In genomic region chr16:44662966-44663600, GRCm38 (mm10) we compare ENCODE assay signal across 24 mouse cellular contexts.
DNase-seq lines count a peak whose midpoint lies in the region; ATAC-seq lines count a peak whose summit lies in the region.
"Had no signal": no experiment of that assay in that cellular context is flagged by ENCODE, and none has a peak within 500 bp of the region (broad histone marks: within the 10 kb centered on the region; RNA-seq: fewer than 3 reads in every experiment).

No protein-coding gene starts in this region.

- no peak for ATAC-seq in midbrain, embryonic 14.5 days (ENCODE audit: low FRiP score, low TSS enrichment)
- no peak for ATAC-seq in embryonic facial prominence, embryonic 15.5 days (ENCODE audit: insufficient number of reproducible peaks, low FRiP score, low TSS enrichment, low read depth)
- no peak for ATAC-seq in monocyte, adult 5-6 weeks (replicated peaks; ENCODE audit: insufficient number of reproducible peaks, low FRiP score, low TSS enrichment, poor library complexity, severe bottlenecking)
- ATAC-seq: activated CD4-positive, CD25-positive, alpha-beta regulatory T cell, adult 4 months; liver, embryonic 12.5 days; midbrain, embryonic 16.5 days had no signal

- peaks cover 47% of the 10 kb centered on the region for H3K27me3 ChIP-seq in midbrain, embryonic 10.5 days (ENCODE audit: low read depth, poor library complexity, severe bottlenecking)
- no peaks in the 10 kb centered on the region for H3K27me3 ChIP-seq in midbrain, embryonic 14.5 days (ENCODE audit: control insufficient read depth, insufficient read depth, low read length)
- no peaks in the 10 kb centered on the region for H3K27me3 ChIP-seq in embryonic facial prominence, embryonic 15.5 days
- no peaks in the 10 kb centered on the region for H3K27me3 ChIP-seq in limb, embryonic 10.5 days (ENCODE audit: low read depth, poor library complexity, severe bottlenecking)
- H3K27me3 ChIP-seq: embryonic facial prominence, embryonic 13.5 days; heart, embryonic 13.5 days; hindbrain, embryonic 13.5 days; liver, embryonic 12.5 days had no signal

- no peak overlapping the region for H3K4me3 ChIP-seq in midbrain, embryonic 10.5 days
- H3K4me3 ChIP-seq in midbrain, embryonic 14.5 days (replicated peaks; ENCODE audit: low read depth, low read length): no peak overlapping the region
- H3K4me3 ChIP-seq in embryonic facial prominence, embryonic 15.5 days (replicated peaks): no peak overlapping the region
- no peak overlapping the region for H3K4me3 ChIP-seq in limb, embryonic 10.5 days
- H3K4me3 ChIP-seq: embryonic facial prominence, embryonic 13.5 days; heart, adult 2 months; heart, embryonic 13.5 days; hindbrain, embryonic 13.5 days; liver, embryonic 12.5 days had no signal

- WGBS in midbrain, embryonic 10.5 days: 62% methylated on average over 6 of the region's 6 CpGs
- WGBS in midbrain, embryonic 14.5 days: 59% methylated on average over 6 of the region's 6 CpGs
- 56% methylated on average over 6 of the region's 6 CpGs for WGBS in embryonic facial prominence, embryonic 15.5 days
- 72% methylated on average over 6 of the region's 6 CpGs for WGBS in limb, embryonic 10.5 days

- peaks cover 61% of the 10 kb centered on the region for H3K4me1 ChIP-seq in midbrain, embryonic 10.5 days
- peaks cover 12% of the 10 kb centered on the region; the same call in 1 of the 2 replicates for H3K4me1 ChIP-seq in midbrain, embryonic 14.5 days (ENCODE audit: control insufficient read depth, insufficient read depth, low read length)
- H3K4me1 ChIP-seq in embryonic facial prominence, embryonic 15.5 days: 0 out of 2 replicates have a peak, but pooled peaks cover 9% of the 10 kb centered on the region
- H3K4me1 ChIP-seq in limb, embryonic 10.5 days: peaks cover 73% of the 10 kb centered on the region
- H3K4me1 ChIP-seq: heart, embryonic 13.5 days; liver, embryonic 12.5 days had no signal

- DNase-seq in midbrain, embryonic 10.5 days (ENCODE audit: low spot score): no peak
- DNase-seq in midbrain, embryonic 14.5 days: no peak
- no peak for DNase-seq in limb, embryonic 10.5 days (ENCODE audit: low spot score)
- DNase-seq in frontal cortex, adult 2 months (ENCODE audit: extremely low spot score in 1 of 2, low spot score in 1 of 2): no peak
- no peak for DNase-seq in layer of hippocampus, adult 9-11 months
- DNase-seq: adrenal gland, adult 8-10 months; B cell, adult 2 months; cerebellum, adult 18-20 months; cerebellum, postnatal 14 days; gastrocnemius, postnatal 14 days; heart, adult 2 months; heart, postnatal 14 days; kidney, adult 18-20 months; lung, adult 18-20 months; lung, postnatal 10 days had no signal

- H3K9ac ChIP-seq in midbrain, embryonic 14.5 days (replicated peaks; ENCODE audit: low read length): no peak overlapping the region
- no peak overlapping the region for H3K9ac ChIP-seq in embryonic facial prominence, embryonic 15.5 days
- H3K9ac ChIP-seq: embryonic facial prominence, embryonic 13.5 days; heart, embryonic 13.5 days; hindbrain, embryonic 13.5 days; liver, embryonic 12.5 days had no signal

- no peak overlapping the region for H3K4me2 ChIP-seq in midbrain, embryonic 14.5 days (ENCODE audit: low read length)
- no peak overlapping the region for H3K4me2 ChIP-seq in embryonic facial prominence, embryonic 15.5 days (replicated peaks)
- H3K4me2 ChIP-seq: embryonic facial prominence, embryonic 13.5 days; heart, embryonic 13.5 days; hindbrain, embryonic 13.5 days; liver, embryonic 12.5 days had no signal

- H3K36me3 ChIP-seq in midbrain, embryonic 10.5 days: no peaks in the 10 kb centered on the region
- no peaks in the 10 kb centered on the region for H3K36me3 ChIP-seq in midbrain, embryonic 14.5 days (ENCODE audit: control insufficient read depth, insufficient read depth, low read length)
- H3K36me3 ChIP-seq in embryonic facial prominence, embryonic 15.5 days: no peaks in the 10 kb centered on the region
- H3K36me3 ChIP-seq in limb, embryonic 10.5 days: no peaks in the 10 kb centered on the region
- H3K36me3 ChIP-seq: embryonic facial prominence, embryonic 13.5 days; heart, embryonic 13.5 days; hindbrain, embryonic 13.5 days; liver, embryonic 12.5 days had no signal

- H3K27ac ChIP-seq in midbrain, embryonic 10.5 days (replicated peaks): peak overlapping the region; percentile 60
- H3K27ac ChIP-seq in midbrain, embryonic 14.5 days (replicated peaks; ENCODE audit: low read depth, low read length): no peak overlapping the region
- 0 out of 2 replicates have a peak overlapping the region, but pooled peaks have one; percentile 11 for H3K27ac ChIP-seq in embryonic facial prominence, embryonic 15.5 days (replicated peaks)
- H3K27ac ChIP-seq in limb, embryonic 10.5 days: peak overlapping the region; percentile 88
- H3K27ac ChIP-seq: embryonic facial prominence, embryonic 13.5 days; heart, adult 2 months; heart, embryonic 13.5 days; hindbrain, embryonic 13.5 days; kidney, postnatal 0 days; liver, embryonic 12.5 days had no signal

- 0 out of 2 replicates have a peak, but pooled peaks cover 3% of the 10 kb centered on the region for H3K9me3 ChIP-seq in midbrain, embryonic 10.5 days (replicated peaks)
- H3K9me3 ChIP-seq in midbrain, embryonic 14.5 days (ENCODE audit: control insufficient read depth, low read length): no peaks in the 10 kb centered on the region
- H3K9me3 ChIP-seq in embryonic facial prominence, embryonic 15.5 days (replicated peaks): no peaks in the 10 kb centered on the region
- no peaks in the 10 kb centered on the region for H3K9me3 ChIP-seq in limb, embryonic 10.5 days (replicated peaks)
- H3K9me3 ChIP-seq: embryonic facial prominence, embryonic 13.5 days; heart, embryonic 13.5 days; hindbrain, embryonic 13.5 days; liver, embryonic 12.5 days had no signal
